7 mouse cellular contexts compared by ENCODE assay signal in the genomic region with DNA sequence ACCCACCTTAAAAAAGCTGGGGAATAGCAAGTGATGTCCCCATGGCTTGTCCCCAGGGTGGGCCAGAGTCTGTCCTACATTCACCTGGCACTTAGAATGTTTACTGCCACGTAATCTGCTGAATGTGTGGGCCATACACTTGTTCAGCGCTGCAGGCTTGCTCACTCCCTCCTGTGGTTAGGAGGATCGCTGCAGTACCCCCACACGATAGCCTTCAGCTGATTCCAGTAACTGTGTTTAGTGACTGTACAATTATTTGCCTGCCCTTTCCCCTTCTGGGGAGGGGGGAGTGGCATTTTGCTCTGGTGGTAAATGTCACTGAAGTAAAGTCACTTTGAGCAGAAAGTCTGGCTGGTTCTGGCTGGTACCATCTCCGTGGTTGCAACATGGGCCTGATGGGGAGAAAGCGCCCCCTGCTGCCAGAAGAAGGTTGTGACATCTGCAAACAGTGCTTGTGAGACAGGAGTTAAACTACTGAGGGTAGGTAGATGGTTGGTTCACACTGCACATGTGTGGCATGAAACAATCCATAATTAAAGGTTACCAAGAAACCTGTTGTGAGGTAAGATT. TPM values are rescaled to one million over a fixed set of nuclear protein-coding genes. Genes with fewer than 3 reads are reported as not detected.
DNase-seq lines count a peak whose midpoint lies in the region; ATAC-seq and TF ChIP-seq lines count a peak whose summit lies in the region.

No protein-coding gene starts in this region.

- no peak overlapping the region for H3K4me3 ChIP-seq in E14TG2a.4 (replicated peaks; ENCODE audit: low read length)
- no peak overlapping the region for H3K4me3 ChIP-seq in midbrain, embryonic 14.5 days (replicated peaks; ENCODE audit: low read depth, low read length)

- peaks cover 7% of the 10 kb centered on the region; the same call in 1 of the 2 replicates for H3K27me3 ChIP-seq in E14TG2a.4 (ENCODE audit: insufficient read depth, low read length)
- H3K27me3 ChIP-seq in midbrain, embryonic 14.5 days (ENCODE audit: control insufficient read depth, insufficient read depth, low read length) = no peaks in the 10 kb centered on the region

- no peak overlapping the region for H3K9ac ChIP-seq in midbrain, embryonic 14.5 days (replicated peaks; ENCODE audit: low read length)

- DNase-seq in cerebellum, postnatal 4 days (ENCODE audit: low spot score in 2 of 2) = peak; percentile 81 to 85
- DNase-seq in heart, postnatal 14 days = peak; percentile 37 to 55
- peak; percentile 75 for DNase-seq in left cerebral cortex, adult 11 months (ENCODE audit: low spot score)
- peak; percentile 85 for DNase-seq in midbrain, embryonic 14.5 days
- DNase-seq in spleen, postnatal 14 days (ENCODE audit: low spot score in 2 of 2) = peak; percentile 52 to 67

- WGBS in midbrain, embryonic 14.5 days = 34% methylated on average over 6 of the region's 6 CpGs

- TF ChIP-seq CTCF in E14TG2a.4 (conservative IDR thresholded peaks at IDR 0.05; ENCODE audit: low read length) = peak; percentile 79

- H3K36me3 ChIP-seq in E14TG2a.4 (ENCODE audit: insufficient read depth, low read length) = no peaks in the 10 kb centered on the region
- H3K36me3 ChIP-seq in midbrain, embryonic 14.5 days (ENCODE audit: control insufficient read depth, insufficient read depth, low read length) = no peaks in the 10 kb centered on the region

- H3K4me2 ChIP-seq in midbrain, embryonic 14.5 days (ENCODE audit: low read length) = no peak overlapping the region

- H3K27ac ChIP-seq in midbrain, embryonic 14.5 days (replicated peaks; ENCODE audit: low read depth, low read length) = no peak overlapping the region

- intact Hi-C loops in heart, postnatal 14 days (cut with DNase I) = loop anchor here (5.0 kb wide), 1 partner anchor 162 kb away; no protein-coding TSS in a partner anchor

- ATAC-seq in activated CD4-positive, CD25-positive, alpha-beta regulatory T cell, adult 4 months = peak; percentile 85
- no peak for ATAC-seq in midbrain, embryonic 14.5 days (ENCODE audit: low FRiP score, low TSS enrichment)

- no peaks in the 10 kb centered on the region for H3K9me3 ChIP-seq in E14TG2a.4 (ENCODE audit: low read length)
- no peaks in the 10 kb centered on the region for H3K9me3 ChIP-seq in midbrain, embryonic 14.5 days (ENCODE audit: control insufficient read depth, low read length)

- peaks cover 13% of the 10 kb centered on the region; the same call in 1 of the 2 replicates for H3K4me1 ChIP-seq in E14TG2a.4 (replicated peaks; ENCODE audit: low read depth, low read length)
- 0 out of 2 replicates have a peak, but pooled peaks cover 8% of the 10 kb centered on the region for H3K4me1 ChIP-seq in midbrain, embryonic 14.5 days (ENCODE audit: control insufficient read depth, insufficient read depth, low read length)

RNA-seq across cellular contexts. Expression of a gene that starts 24.2 kb away (rescaled TPM):
- polyA plus RNA-seq in activated CD4-positive, CD25-positive, alpha-beta regulatory T cell, adult 4 months (2017; shearing (Covaris generic)) = 1 to 10 TPM; 1.3 to 1.4 TPM
- total RNA-seq in heart, postnatal 14 days (2021) = under 1 TPM in 1 of 2 experiments, not detected in 1; 0.02 TPM
- 1.7 and 2.0 TPM in 2 replicates for polyA plus RNA-seq in midbrain, embryonic 14.5 days (2014; fragmentation: Nextera tagmentation; extraction: Ambion mirVana)
